Mouse (Mus musculus): Measurements from ENCODE around the gene Camta1.

- TF ChIP-seq CTCF (IDR thresholded peaks at IDR 0.05; ENCODE audit: low read depth, low read length) (no peak), POLR2A (IDR thresholded peaks at IDR 0.05; ENCODE audit: borderline replicate concordance, low read depth, low read length) (no peak)
These were observed 229.4 kb downstream of the Camta1 start for GRCm38 (mm10) chr4:151632321-151632720.

Measured in bone marrow macrophage, adult 2 months (primary cell).